Mouse (Mus musculus) liver, adult (tissue): ENCODE results near the gene Vmn2r40.
"Not testable (repeated sequence)": the region's sequence is repeated elsewhere in the genome, so short reads cannot be mapped to it uniquely, and the experiment has no call there.

Experiments
- GATA4 ChIP-seq: IDR thresholded peaks from 2 replicates; pipeline ENCODE4 v1.6.1; 2014; ENCODE audit warnings: mild to moderate bottlenecking, low read length; ENCODE audit not compliant: insufficient replicate concordance

Gene Vmn2r40

DNA sequence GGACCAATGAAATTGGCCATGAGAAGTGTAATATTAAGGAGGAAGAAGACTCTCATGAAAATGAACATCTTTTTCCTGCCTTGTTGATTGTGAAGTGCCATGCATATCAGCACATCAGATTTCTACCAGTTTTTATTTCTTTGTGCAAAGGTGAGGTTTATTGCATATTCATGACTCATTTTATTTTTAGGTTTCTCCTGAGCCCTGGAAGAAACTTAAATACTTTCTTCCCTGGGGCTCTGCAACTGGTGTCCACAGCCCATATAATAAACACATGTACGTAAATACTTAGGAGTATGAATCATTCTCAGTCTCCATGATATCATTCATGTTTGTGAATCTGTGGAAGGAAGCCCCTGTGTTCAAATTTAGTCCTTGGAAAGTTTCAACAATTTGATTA, at the start of gene Vmn2r40:
Vmn2r40 (minus strand) TSS at position 101 of the 400 bp plus-strand sequence.
- TF ChIP-seq GATA4, result not testable (repeated sequence)
